Mouse (Mus musculus): ENCODE measurements around the gene Zfp628. TPM values are rescaled to one million over a fixed set of nuclear protein-coding genes. Genes with fewer than 3 reads are reported as not detected.

Zfp628 gene
- polyA plus RNA-seq, 1 experiment, result 6.3 TPM

DNA sequence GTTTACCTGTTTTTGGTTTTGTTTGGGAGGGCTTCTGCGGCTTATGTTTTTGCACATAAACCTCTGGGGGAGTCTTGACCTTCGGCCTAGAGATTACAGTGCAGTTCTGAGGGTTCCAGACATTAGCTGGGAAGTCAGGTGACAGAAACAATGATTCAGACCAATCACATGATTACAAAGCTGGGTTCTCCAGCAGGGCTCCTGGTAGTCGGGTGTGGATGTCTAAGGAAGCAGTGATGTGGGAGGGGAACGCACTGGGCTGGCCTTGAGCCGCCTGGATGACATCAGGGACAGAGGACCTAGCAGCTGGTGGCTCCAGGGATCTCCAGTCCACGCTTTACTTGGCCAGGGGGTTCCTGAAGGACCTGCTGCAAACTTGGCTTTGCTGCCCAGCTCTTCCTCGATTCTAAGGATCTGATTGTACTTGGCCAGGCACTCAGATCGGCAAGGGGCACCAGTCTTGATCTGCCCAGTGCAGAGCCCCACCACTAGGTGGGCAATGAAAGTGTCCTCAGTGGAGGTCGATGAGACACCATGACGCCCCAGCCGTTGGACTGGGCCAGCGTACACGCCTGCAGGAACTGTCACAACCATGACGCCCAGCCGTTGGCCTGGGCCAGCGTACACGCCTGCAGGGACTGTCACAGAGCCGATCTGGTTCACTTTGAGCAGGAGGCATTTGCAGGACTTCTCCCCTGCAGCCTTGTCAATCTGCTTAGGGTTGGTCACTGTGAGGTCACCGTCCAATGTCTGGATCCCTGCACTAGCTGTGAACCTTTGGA, 35.7 kb downstream of the Zfp628 start:
- H3K4me3 ChIP-seq (ENCODE audit: insufficient read depth, low read length), result no peak overlapping the region
- peaks cover 5% of the 10 kb centered on the region; the same call in 1 of the 2 replicates for H3K4me1 ChIP-seq (ENCODE audit: control insufficient read depth, insufficient read depth, low read length)
- no peak overlapping the region for H3K27ac ChIP-seq (ENCODE audit: insufficient read depth, low read length)
- no peak for TF ChIP-seq POLR2A (IDR thresholded peaks at IDR 0.05; ENCODE audit: low read depth, low read length)
- TF ChIP-seq CTCF (IDR thresholded peaks at IDR 0.05; ENCODE audit: borderline replicate concordance, insufficient read depth, low read length), result no peak

DNA sequence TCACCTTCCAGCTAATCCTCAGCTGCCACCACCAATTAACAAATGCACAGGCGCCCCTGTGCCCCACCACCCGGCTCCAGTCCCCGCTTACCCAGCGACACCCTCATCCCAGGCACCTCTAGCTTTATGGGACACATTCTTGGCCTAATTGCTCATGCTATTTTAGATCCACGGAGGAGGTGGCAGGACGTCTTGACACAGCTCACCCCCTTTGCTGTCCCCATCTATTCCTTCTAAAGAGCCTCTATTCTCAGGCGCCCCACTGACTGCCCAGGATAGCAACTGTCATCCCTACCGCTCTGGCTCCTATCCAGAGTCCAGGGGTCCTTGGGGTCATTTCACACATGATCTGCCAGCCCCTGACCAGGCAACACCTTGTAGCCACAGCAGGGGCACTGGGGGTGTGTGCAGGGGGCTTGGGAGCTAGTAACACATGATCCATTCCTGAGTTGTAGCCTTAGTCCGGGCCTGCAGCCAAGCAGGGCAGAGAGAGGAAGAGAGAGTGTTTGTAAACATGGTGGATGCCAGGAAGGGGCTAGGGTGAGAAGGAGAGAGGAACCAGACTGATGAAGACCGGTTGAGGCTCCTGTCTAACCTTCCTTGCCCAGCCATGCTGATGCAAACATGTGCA, 38.9 kb downstream of the Zfp628 start:
- H3K4me3 ChIP-seq (ENCODE audit: insufficient read depth, low read length), result no peak overlapping the region
- no peak overlapping the region for H3K27ac ChIP-seq (ENCODE audit: insufficient read depth, low read length)
- H3K4me1 ChIP-seq (ENCODE audit: control insufficient read depth, insufficient read depth, low read length), result no peaks in the 10 kb centered on the region
- TF ChIP-seq POLR2A (IDR thresholded peaks at IDR 0.05; ENCODE audit: low read depth, low read length) (no peak), CTCF (IDR thresholded peaks at IDR 0.05; ENCODE audit: borderline replicate concordance, insufficient read depth, low read length) (no peak)

DNA sequence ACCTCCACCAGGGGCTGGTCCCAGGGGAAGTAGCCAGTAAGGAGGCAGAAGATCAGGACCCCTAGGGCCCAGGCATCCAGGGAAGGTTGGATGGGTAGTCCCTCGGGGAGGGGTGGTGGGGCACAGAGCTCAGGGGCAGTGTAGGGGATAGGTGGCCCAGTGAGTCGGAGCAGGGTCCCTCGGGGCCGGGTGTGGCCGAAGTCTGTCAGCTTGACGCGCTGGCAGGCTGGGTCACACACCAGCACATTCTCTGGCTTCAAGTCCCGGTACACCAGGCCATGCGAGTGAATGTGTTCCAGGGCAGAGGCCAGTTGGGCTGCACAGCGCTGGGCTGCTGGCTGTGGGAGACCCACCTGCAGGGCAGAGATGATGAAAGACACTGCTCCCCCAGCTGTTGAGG, 42.3 kb downstream of the Zfp628 start:
- no peak for TF ChIP-seq POLR2A (IDR thresholded peaks at IDR 0.05; ENCODE audit: low read depth, low read length)
- no peak for TF ChIP-seq CTCF (IDR thresholded peaks at IDR 0.05; ENCODE audit: borderline replicate concordance, insufficient read depth, low read length)
- no peak overlapping the region for H3K4me3 ChIP-seq (ENCODE audit: insufficient read depth, low read length)
- no peak overlapping the region for H3K27ac ChIP-seq (ENCODE audit: insufficient read depth, low read length)
- H3K4me1 ChIP-seq (ENCODE audit: control insufficient read depth, insufficient read depth, low read length), result peaks cover 2% of the 10 kb centered on the region

DNA sequence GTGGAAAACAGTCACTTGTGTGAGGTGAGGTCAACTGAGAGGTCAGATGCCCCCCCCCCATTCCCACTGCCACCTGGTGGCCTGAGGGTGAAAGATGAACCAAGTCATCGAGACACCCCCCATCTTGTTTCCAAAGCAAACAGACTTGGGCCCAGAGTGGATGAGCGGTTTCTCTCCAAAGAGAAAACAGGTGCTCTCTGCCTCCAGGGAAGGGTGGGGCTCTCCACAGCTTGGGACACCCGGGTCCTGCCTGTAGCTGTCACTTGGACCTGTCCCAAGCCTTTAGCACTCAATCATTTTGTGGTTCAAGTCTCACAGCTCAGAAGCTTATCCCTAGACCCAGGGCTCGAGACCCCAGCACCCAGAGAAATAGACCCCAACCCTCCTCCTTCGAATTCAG, 48.5 kb downstream of the Zfp628 start:
- H3K4me3 ChIP-seq (ENCODE audit: insufficient read depth, low read length), result no peak overlapping the region
- H3K4me1 ChIP-seq (ENCODE audit: control insufficient read depth, insufficient read depth, low read length), result peaks cover 2% of the 10 kb centered on the region
- no peak for TF ChIP-seq CTCF (IDR thresholded peaks at IDR 0.05; ENCODE audit: borderline replicate concordance, insufficient read depth, low read length)
- TF ChIP-seq POLR2A (IDR thresholded peaks at IDR 0.05; ENCODE audit: low read depth, low read length), result no peak
- no peak overlapping the region for H3K27ac ChIP-seq (ENCODE audit: insufficient read depth, low read length)

DNA sequence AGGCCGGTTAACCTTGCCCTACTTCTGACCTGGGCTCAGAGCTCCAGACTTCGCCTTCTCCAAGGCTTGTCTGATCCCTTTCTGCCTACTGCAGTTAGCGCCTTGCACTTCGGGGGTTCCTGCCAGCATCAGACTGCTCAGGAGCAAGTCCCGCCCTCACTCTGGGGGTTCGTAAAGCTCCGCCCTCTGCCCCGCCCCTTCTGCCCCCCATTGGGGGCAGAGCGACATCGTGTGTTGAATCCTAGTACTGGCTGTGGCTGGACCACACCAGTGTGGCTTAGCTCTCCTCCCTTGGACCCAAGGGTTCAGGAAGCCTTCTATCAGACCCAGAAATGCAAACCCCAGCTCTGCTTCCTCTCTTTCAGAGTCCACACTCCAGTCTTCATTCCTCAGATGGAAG, 49.3 kb downstream of the Zfp628 start, which contains the start of gene Sbk2:
Sbk2 (minus strand) TSS at position 135 of the 400 bp plus-strand sequence.
- peak; percentile 47; the same call in 1 of the 2 replicates for TF ChIP-seq CTCF (IDR thresholded peaks at IDR 0.05; ENCODE audit: borderline replicate concordance, insufficient read depth, low read length)
- TF ChIP-seq POLR2A (IDR thresholded peaks at IDR 0.05; ENCODE audit: low read depth, low read length), result no peak
- no peak within 1 kb of the TSS for H3K27ac ChIP-seq (ENCODE audit: insufficient read depth, low read length)
- no peak within 1 kb of the TSS for H3K4me3 ChIP-seq (ENCODE audit: insufficient read depth, low read length)
- H3K4me1 ChIP-seq (ENCODE audit: control insufficient read depth, insufficient read depth, low read length), result peaks cover 2% of the 10 kb centered on the region

DNA sequence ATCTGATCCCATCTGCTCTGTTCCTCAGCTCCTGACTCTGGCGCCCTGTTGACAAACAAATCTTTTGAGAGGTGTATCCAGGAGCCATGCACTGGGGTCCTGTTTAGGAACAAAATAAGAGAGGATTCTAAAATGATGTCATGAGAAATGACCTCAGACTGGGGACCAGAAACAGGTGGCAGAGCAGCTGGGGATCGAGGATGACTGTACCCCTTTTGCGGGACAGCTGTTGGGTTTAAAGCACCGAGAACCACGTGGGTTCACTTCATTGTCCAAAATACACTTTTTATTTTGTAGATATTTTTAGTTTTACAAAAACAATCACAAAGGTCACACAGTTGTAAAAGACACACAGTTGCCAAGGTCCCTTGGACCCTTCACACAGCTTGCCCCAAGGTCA, 50.0 kb downstream of the Zfp628 start:
- no peak overlapping the region for H3K27ac ChIP-seq (ENCODE audit: insufficient read depth, low read length)
- TF ChIP-seq CTCF (IDR thresholded peaks at IDR 0.05; ENCODE audit: borderline replicate concordance, insufficient read depth, low read length) (no peak), POLR2A (IDR thresholded peaks at IDR 0.05; ENCODE audit: low read depth, low read length) (no peak)
- peaks cover 2% of the 10 kb centered on the region for H3K4me1 ChIP-seq (ENCODE audit: control insufficient read depth, insufficient read depth, low read length)
- no peak overlapping the region for H3K4me3 ChIP-seq (ENCODE audit: insufficient read depth, low read length)

DNA sequence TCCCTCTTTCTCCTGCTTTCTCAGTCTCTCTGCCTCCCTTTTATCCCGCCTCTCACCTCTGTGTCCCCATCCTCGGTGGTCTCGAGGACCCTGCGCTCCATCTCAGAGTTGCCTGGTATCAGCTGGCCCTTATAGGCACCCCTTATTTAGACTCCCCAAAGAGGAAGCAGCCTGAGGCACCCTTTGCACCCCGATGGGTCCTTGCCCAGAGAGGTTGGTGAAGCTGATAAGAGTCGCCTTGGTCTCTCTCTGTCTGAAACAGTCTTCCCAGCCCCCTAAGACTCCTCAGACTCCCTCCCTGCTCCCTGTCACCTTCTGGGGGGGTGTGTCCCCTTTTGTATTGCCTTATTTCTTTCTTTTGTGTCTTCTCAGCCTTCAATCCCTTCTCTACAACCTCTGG, 56.1 kb downstream of the Zfp628 start, which contains the start of gene Sbk3:
Sbk3 (minus strand) TSS at position 101 of the 400 bp plus-strand sequence.
- Histone ChIP-seq H3K27ac (ENCODE audit: insufficient read depth, low read length) (no peak within 1 kb of the TSS), H3K4me1 (ENCODE audit: control insufficient read depth, insufficient read depth, low read length) (no peaks in the 10 kb centered on the region), H3K4me3 (ENCODE audit: insufficient read depth, low read length) (no peak within 1 kb of the TSS)
- TF ChIP-seq POLR2A (IDR thresholded peaks at IDR 0.05; ENCODE audit: low read depth, low read length) (no peak), CTCF (IDR thresholded peaks at IDR 0.05; ENCODE audit: borderline replicate concordance, insufficient read depth, low read length) (no peak)

Other genes starting within 250 kb of the Zfp628 start
- gene Hspbp1, start 230.1 kb upstream of the Zfp628 start, polyA plus RNA-seq (2011; ENCODE audit: insufficient read length, low read depth, missing spikeins), result 31.3 and 32.1 TPM in 2 replicates
- 11.3 and 15.1 TPM in 2 replicates for gene Brsk1, start 224.6 kb upstream of the Zfp628 start, polyA plus RNA-seq (2011; ENCODE audit: insufficient read length, low read depth, missing spikeins)
- not detected in 2 replicates for gene Tmem150b, start 190.0 kb upstream of the Zfp628 start, polyA plus RNA-seq (2011; ENCODE audit: insufficient read length, low read depth, missing spikeins)
- gene Kmt5c, start 175.1 kb upstream of the Zfp628 start, polyA plus RNA-seq (2011; ENCODE audit: insufficient read length, low read depth, missing spikeins), result 15.9 and 18.3 TPM in 2 replicates
- 62.2 and 87.1 TPM in 2 replicates for gene Cox6b2, start 162.1 kb upstream of the Zfp628 start, polyA plus RNA-seq (2011; ENCODE audit: insufficient read length, low read depth, missing spikeins)
- gene Fam71e2, start 143.9 kb upstream of the Zfp628 start, polyA plus RNA-seq (2011; ENCODE audit: insufficient read length, low read depth, missing spikeins), result not detected in 2 replicates
- gene Il11, start 132.4 kb upstream of the Zfp628 start, polyA plus RNA-seq (2011; ENCODE audit: insufficient read length, low read depth, missing spikeins), result 3.3 and 7.8 TPM in 2 replicates
- gene Tmem190, start 132.3 kb upstream of the Zfp628 start, polyA plus RNA-seq (2011; ENCODE audit: insufficient read length, low read depth, missing spikeins), result not detected in 2 replicates
- gene Tmem238, start 125.6 kb upstream of the Zfp628 start, polyA plus RNA-seq (2011; ENCODE audit: insufficient read length, low read depth, missing spikeins), result 4.3 and 5.3 TPM in 2 replicates
- 404 and 438 TPM in 2 replicates for gene Rpl28, start 122.3 kb upstream of the Zfp628 start, polyA plus RNA-seq (2011; ENCODE audit: insufficient read length, low read depth, missing spikeins)
- gene Ube2s, start 102.6 kb upstream of the Zfp628 start, polyA plus RNA-seq (2011; ENCODE audit: insufficient read length, low read depth, missing spikeins), result 172 and 191 TPM in 2 replicates
- not detected in 2 replicates for gene Shisa7, start 70.5 kb upstream of the Zfp628 start, polyA plus RNA-seq (2011; ENCODE audit: insufficient read length, low read depth, missing spikeins)
- 10.8 and 13.3 TPM in 2 replicates for gene Isoc2b, start 45.0 kb upstream of the Zfp628 start, polyA plus RNA-seq (2011; ENCODE audit: insufficient read length, low read depth, missing spikeins)
- gene Isoc2a, start 38.1 kb upstream of the Zfp628 start, polyA plus RNA-seq (2011; ENCODE audit: insufficient read length, low read depth, missing spikeins), result 9.3 and 11.2 TPM in 2 replicates
- not detected in 2 replicates for gene Gm36210, start 8.7 kb upstream of the Zfp628 start, polyA plus RNA-seq (2011; ENCODE audit: insufficient read length, low read depth, missing spikeins)
- gene Nat14, start 6.8 kb downstream of the Zfp628 start, polyA plus RNA-seq (2011; ENCODE audit: insufficient read length, low read depth, missing spikeins), result 4.7 and 5.5 TPM in 2 replicates
- gene Ssc5d, start 10.6 kb downstream of the Zfp628 start, polyA plus RNA-seq (2011; ENCODE audit: insufficient read length, low read depth, missing spikeins), result 24.1 and 29.8 TPM in 2 replicates
- not detected in 2 replicates for gene Sbk2, start 49.2 kb downstream of the Zfp628 start, polyA plus RNA-seq (2011; ENCODE audit: insufficient read length, low read depth, missing spikeins)
- gene Sbk3, start 56.0 kb downstream of the Zfp628 start, polyA plus RNA-seq (2011; ENCODE audit: insufficient read length, low read depth, missing spikeins), result not detected in 2 replicates
- gene Zfp579, start 80.9 kb downstream of the Zfp628 start, polyA plus RNA-seq (2011; ENCODE audit: insufficient read length, low read depth, missing spikeins), result 11.0 and 15.6 TPM in 2 replicates
- gene Zfp524, start 99.2 kb downstream of the Zfp628 start, polyA plus RNA-seq (2011; ENCODE audit: insufficient read length, low read depth, missing spikeins), result 8.7 and 10.5 TPM in 2 replicates
- 23.6 and 27.5 TPM in 2 replicates for gene Fiz1, start 99.5 kb downstream of the Zfp628 start, polyA plus RNA-seq (2011; ENCODE audit: insufficient read length, low read depth, missing spikeins)
- gene Gm44973, start 100.3 kb downstream of the Zfp628 start, polyA plus RNA-seq (2011; ENCODE audit: insufficient read length, low read depth, missing spikeins), result not detected in 2 replicates
- 23.4 and 29.4 TPM in 2 replicates for gene Zfp865, start 105.2 kb downstream of the Zfp628 start, polyA plus RNA-seq (2011; ENCODE audit: insufficient read length, low read depth, missing spikeins)
- 1.7 and 3.8 TPM in 2 replicates for gene Ccdc106, start 105.3 kb downstream of the Zfp628 start, polyA plus RNA-seq (2011; ENCODE audit: insufficient read length, low read depth, missing spikeins)
- gene 4632433K11Rik, start 118.9 kb downstream of the Zfp628 start, polyA plus RNA-seq (2011; ENCODE audit: insufficient read length, low read depth, missing spikeins), result 1.5 and 1.8 TPM in 2 replicates
- gene Zfp784, start 123.2 kb downstream of the Zfp628 start, polyA plus RNA-seq (2011; ENCODE audit: insufficient read length, low read depth, missing spikeins), result 1.4 and 2.2 TPM in 2 replicates
- gene Zfp580, start 136.3 kb downstream of the Zfp628 start, polyA plus RNA-seq (2011; ENCODE audit: insufficient read length, low read depth, missing spikeins), result 11.8 and 18.1 TPM in 2 replicates
- 193 and 210 TPM in 2 replicates for gene U2af2, start 146.9 kb downstream of the Zfp628 start, polyA plus RNA-seq (2011; ENCODE audit: insufficient read length, low read depth, missing spikeins)
- gene Epn1, start 165.0 kb downstream of the Zfp628 start, polyA plus RNA-seq (2011; ENCODE audit: insufficient read length, low read depth, missing spikeins), result 66.2 and 69.3 TPM in 2 replicates
- not detected in 2 replicates for gene Rfpl4, start 201.7 kb downstream of the Zfp628 start, polyA plus RNA-seq (2011; ENCODE audit: insufficient read length, low read depth, missing spikeins)
- 0.57 TPM in 1 of 2 replicates, not detected in the other for gene Rasl2-9, start 210.7 kb downstream of the Zfp628 start, polyA plus RNA-seq (2011; ENCODE audit: insufficient read length, low read depth, missing spikeins)
- gene Vmn1r55, start 234.5 kb downstream of the Zfp628 start, polyA plus RNA-seq (2011; ENCODE audit: insufficient read length, low read depth, missing spikeins), result 0.04 TPM in 1 of 2 replicates, not detected in the other

All from embryonic fibroblast, embryonic 13.5 days (primary cell).